Mouse (Mus musculus): ENCODE results near the gene Cstf3. TPM values are rescaled to one million over a fixed set of nuclear protein-coding genes. Genes with fewer than 3 reads are reported as not detected.
A peak's percentile ranks its signal among the peaks of the same experiment; 100 is the strongest.

Cstf3 gene
- polyA plus RNA-seq, 1 experiment from 2014 or later: 73.9 TPM

DNA sequence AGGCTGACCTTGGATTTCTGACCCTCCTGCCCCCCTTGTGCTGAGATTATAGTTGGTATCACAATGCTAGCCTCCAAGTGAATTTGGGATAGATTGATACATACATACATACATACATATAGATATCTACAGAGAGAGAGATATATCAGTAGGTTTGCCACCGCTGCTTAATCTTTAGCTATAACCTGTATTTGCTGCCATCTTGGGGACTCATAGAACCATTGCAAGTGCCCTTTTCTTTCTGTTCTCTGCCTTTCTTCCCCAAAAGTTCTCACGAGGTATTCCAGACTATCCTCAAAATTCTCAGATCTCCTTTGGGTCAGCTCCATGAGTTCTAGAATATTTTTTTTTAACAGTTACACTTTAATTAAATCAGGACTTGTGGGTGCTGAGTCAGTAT is 4.7 kb upstream of the Cstf3 start:
- no peak overlapping the region for H3K27ac ChIP-seq (ENCODE audit: low read length)
- H3K4me3 ChIP-seq (ENCODE audit: low read depth, low read length): no peak overlapping the region
- H3K4me1 ChIP-seq (ENCODE audit: control insufficient read depth, insufficient read depth, low read length): no peaks in the 10 kb centered on the region; the same call in 1 of the 2 replicates
- no peak for ATAC-seq (ENCODE audit: insufficient number of reproducible peaks, insufficient read depth, low FRiP score, low read depth)
- WGBS: 30% methylated on average over 2 of the region's 2 CpGs
- no peak overlapping the region for H3K4me2 ChIP-seq (replicated peaks; ENCODE audit: low read depth, low read length)
- H3K36me3 ChIP-seq (ENCODE audit: control insufficient read depth, insufficient read depth, low read length): no peaks in the 10 kb centered on the region
- no peaks in the 10 kb centered on the region for H3K27me3 ChIP-seq (ENCODE audit: control insufficient read depth, insufficient read depth, low read length)
- H3K9me3 ChIP-seq (ENCODE audit: control insufficient read depth, low read depth, low read length): no peaks in the 10 kb centered on the region
- no peak overlapping the region for H3K9ac ChIP-seq (replicated peaks; ENCODE audit: low read depth, low read length)

DNA sequence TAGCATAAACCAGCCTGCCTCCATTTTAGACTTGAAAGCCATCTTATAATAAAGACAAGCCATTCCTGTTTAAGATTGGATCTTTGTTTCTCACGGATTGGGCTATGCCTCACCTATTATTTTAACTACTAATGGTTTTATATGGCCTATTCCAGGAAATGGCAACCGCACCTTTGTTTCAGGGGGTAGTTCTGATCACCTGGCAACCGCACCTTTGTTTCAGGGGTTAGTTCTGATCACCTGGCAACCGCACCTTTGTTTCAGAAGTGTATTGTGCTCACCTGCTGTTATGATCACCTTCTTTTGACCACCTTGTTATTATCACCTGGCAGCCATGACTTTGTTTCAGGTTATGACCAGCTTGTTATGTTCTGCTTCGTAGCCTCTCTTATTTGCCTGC is 1.8 kb upstream of the Cstf3 start:
- Histone ChIP-seq H3K27me3 (ENCODE audit: control insufficient read depth, insufficient read depth, low read length) (no peaks in the 10 kb centered on the region), H3K36me3 (ENCODE audit: control insufficient read depth, insufficient read depth, low read length) (no peaks in the 10 kb centered on the region), H3K9me3 (ENCODE audit: control insufficient read depth, low read depth, low read length) (no peaks in the 10 kb centered on the region), H3K4me2 (replicated peaks; ENCODE audit: low read depth, low read length) (no peak overlapping the region), H3K9ac (replicated peaks; ENCODE audit: low read depth, low read length) (no peak overlapping the region), H3K4me3 (ENCODE audit: low read depth, low read length) (no peak overlapping the region), H3K27ac (ENCODE audit: low read length) (no peak overlapping the region), H3K4me1 (ENCODE audit: control insufficient read depth, insufficient read depth, low read length) (peaks cover 7% of the 10 kb centered on the region; the same call in 1 of the 2 replicates)
- no peak for ATAC-seq (ENCODE audit: insufficient number of reproducible peaks, insufficient read depth, low FRiP score, low read depth)
- 93% methylated on average over 5 of the region's 5 CpGs for WGBS

DNA sequence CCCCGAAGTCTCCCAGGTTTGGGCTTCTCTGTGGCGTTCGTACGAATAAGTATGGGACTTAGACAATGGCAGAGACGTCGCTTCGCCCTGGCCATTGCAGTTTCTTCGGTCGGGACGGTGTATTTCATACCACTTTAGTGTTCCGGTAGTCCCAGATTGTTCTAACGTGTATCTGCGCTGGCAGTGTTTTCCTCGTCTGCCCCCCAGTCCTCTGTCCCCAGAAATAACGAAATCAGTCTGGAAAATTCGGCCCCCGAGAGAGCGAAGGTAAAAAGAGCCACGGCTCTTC is 450 bp downstream of the Cstf3 start:
- peak overlapping the region; percentile 92 for H3K4me3 ChIP-seq (ENCODE audit: low read depth, low read length)
- H3K4me1 ChIP-seq (ENCODE audit: control insufficient read depth, insufficient read depth, low read length): peaks cover 7% of the 10 kb centered on the region; the same call in 1 of the 2 replicates
- H3K4me2 ChIP-seq (replicated peaks; ENCODE audit: low read depth, low read length): peak overlapping the region; percentile 66
- peak overlapping the region; percentile 84 for H3K9ac ChIP-seq (replicated peaks; ENCODE audit: low read depth, low read length)
- 0% methylated on average over 19 of the region's 19 CpGs for WGBS
- peak overlapping the region; percentile 90 for H3K27ac ChIP-seq (ENCODE audit: low read length)
- H3K9me3 ChIP-seq (ENCODE audit: control insufficient read depth, low read depth, low read length): no peaks in the 10 kb centered on the region
- ATAC-seq (ENCODE audit: insufficient number of reproducible peaks, insufficient read depth, low FRiP score, low read depth): no peak
- no peaks in the 10 kb centered on the region for H3K36me3 ChIP-seq (ENCODE audit: control insufficient read depth, insufficient read depth, low read length)
- H3K27me3 ChIP-seq (ENCODE audit: control insufficient read depth, insufficient read depth, low read length): no peaks in the 10 kb centered on the region

DNA sequence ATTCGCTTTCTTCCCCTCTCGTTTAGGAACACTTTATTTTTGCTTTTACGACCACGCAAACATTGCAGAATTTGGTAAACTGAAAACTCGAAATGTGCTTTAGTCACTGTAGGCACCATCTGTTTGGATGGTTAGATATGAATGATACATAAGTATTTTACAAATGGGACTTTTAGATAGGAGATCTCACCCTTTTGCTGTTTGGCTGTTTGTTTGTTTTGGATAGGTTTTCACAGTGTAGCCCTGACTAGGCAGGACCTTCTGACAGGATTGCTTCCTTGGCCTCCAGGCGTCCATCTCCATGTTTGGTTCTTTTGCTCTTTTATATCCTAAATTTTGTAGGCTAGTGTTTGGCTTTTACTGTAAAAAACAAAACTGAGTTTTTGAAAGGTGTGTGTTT is 818 bp downstream of the Cstf3 start:
- H3K9ac ChIP-seq (replicated peaks; ENCODE audit: low read depth, low read length): peak overlapping the region; percentile 84
- 0% methylated on average over 6 of the region's 6 CpGs for WGBS
- peaks cover 7% of the 10 kb centered on the region; the same call in 1 of the 2 replicates for H3K4me1 ChIP-seq (ENCODE audit: control insufficient read depth, insufficient read depth, low read length)
- no peaks in the 10 kb centered on the region for H3K36me3 ChIP-seq (ENCODE audit: control insufficient read depth, insufficient read depth, low read length)
- ATAC-seq (ENCODE audit: insufficient number of reproducible peaks, insufficient read depth, low FRiP score, low read depth): no peak
- peak overlapping the region; percentile 92 for H3K4me3 ChIP-seq (ENCODE audit: low read depth, low read length)
- no peaks in the 10 kb centered on the region for H3K27me3 ChIP-seq (ENCODE audit: control insufficient read depth, insufficient read depth, low read length)
- no peaks in the 10 kb centered on the region for H3K9me3 ChIP-seq (ENCODE audit: control insufficient read depth, low read depth, low read length)
- peak overlapping the region; percentile 90; the same call in 1 of the 2 replicates for H3K27ac ChIP-seq (ENCODE audit: low read length)
- peak overlapping the region; percentile 66 for H3K4me2 ChIP-seq (replicated peaks; ENCODE audit: low read depth, low read length)

DNA sequence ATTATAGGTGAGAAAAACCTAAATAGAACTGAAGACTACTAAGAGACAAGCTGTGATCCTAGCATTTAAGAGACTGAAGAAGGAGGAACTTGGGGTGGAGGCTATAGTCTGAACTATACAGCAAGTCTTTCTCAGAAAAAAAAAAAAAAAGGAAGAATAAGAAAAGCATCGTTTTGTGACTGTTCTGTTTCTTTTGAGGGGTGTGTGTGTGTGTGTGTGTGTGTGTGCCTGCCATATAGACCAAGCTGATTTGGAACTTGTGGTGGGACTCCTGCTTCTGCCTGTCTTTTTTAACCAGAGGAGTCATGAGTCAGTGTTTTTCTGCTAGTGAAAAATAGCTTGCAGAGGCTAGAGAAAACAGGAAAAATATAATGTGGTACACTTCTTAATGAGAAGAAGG is 4.7 kb downstream of the Cstf3 start:
- 60% methylated on average over 1 of the region's 1 CpGs for WGBS

DNA sequence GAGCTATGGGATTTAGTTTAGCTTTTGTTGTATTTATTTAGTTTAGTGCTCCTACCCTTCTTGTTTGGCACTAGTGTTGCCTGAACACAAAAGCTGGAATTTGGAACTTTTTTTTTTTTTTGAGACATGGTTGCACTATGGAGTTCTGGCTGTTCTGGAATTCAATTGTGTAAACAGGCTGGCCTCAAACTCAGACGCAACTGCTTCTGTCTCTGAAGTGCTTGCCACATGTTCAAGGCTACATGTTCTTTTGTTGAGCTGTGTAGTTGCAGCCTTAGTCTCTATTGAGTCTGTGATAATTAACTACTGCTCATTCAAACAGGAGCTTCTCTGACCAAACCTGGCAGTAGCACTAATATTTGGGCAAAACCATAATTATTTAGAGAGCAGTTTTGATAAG is 13.1 kb downstream of the Cstf3 start:
- Histone ChIP-seq H3K9ac (replicated peaks; ENCODE audit: low read depth, low read length) (no peak overlapping the region), H3K4me3 (ENCODE audit: low read depth, low read length) (no peak overlapping the region), H3K27ac (ENCODE audit: low read length) (no peak overlapping the region), H3K36me3 (ENCODE audit: control insufficient read depth, insufficient read depth, low read length) (no peaks in the 10 kb centered on the region), H3K4me1 (ENCODE audit: control insufficient read depth, insufficient read depth, low read length) (no peaks in the 10 kb centered on the region), H3K27me3 (ENCODE audit: control insufficient read depth, insufficient read depth, low read length) (no peaks in the 10 kb centered on the region), H3K9me3 (ENCODE audit: control insufficient read depth, low read depth, low read length) (no peaks in the 10 kb centered on the region), H3K4me2 (replicated peaks; ENCODE audit: low read depth, low read length) (no peak overlapping the region)
- 32% methylated on average over 1 of the region's 1 CpGs for whole genome bisulfite sequencing
- no peak for ATAC-seq (ENCODE audit: insufficient number of reproducible peaks, insufficient read depth, low FRiP score, low read depth)

More for the DNA sequence above, 4.7 kb downstream of the Cstf3 start:
- Histone ChIP-seq H3K9me3 (ENCODE audit: control insufficient read depth, low read depth, low read length) (no peaks in the 10 kb centered on the region), H3K36me3 (ENCODE audit: control insufficient read depth, insufficient read depth, low read length) (no peaks in the 10 kb centered on the region), H3K4me2 (replicated peaks; ENCODE audit: low read depth, low read length) (no peak overlapping the region), H3K4me3 (ENCODE audit: low read depth, low read length) (no peak overlapping the region), H3K27ac (ENCODE audit: low read length) (no peak overlapping the region), H3K4me1 (ENCODE audit: control insufficient read depth, insufficient read depth, low read length) (peaks cover 7% of the 10 kb centered on the region; the same call in 1 of the 2 replicates), H3K9ac (replicated peaks; ENCODE audit: low read depth, low read length) (no peak overlapping the region), H3K27me3 (ENCODE audit: control insufficient read depth, insufficient read depth, low read length) (no peaks in the 10 kb centered on the region)
- ATAC-seq (ENCODE audit: insufficient number of reproducible peaks, insufficient read depth, low FRiP score, low read depth): no peak

DNA sequence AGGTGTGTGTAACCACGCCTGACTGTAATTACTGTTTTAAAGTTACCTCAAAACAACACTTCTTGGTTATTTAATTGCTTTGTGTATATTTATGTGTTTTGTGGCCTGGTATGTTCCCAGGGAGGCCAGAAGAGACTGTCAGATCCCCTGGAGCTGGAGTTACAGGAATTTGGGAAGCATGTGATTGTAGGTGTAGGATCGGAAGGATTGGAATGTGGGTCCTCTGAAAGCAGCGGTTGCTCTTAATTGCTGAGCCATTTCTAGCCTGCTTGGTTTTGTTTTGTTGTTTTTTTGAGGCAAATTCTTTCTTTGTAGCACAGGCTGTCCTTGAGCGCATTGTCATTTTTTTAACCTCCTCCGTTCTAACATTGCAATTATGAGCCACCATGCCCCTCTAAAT is 14.4 kb downstream of the Cstf3 start:
- Histone ChIP-seq H3K9me3 (ENCODE audit: control insufficient read depth, low read depth, low read length) (no peaks in the 10 kb centered on the region), H3K9ac (replicated peaks; ENCODE audit: low read depth, low read length) (no peak overlapping the region), H3K4me2 (replicated peaks; ENCODE audit: low read depth, low read length) (no peak overlapping the region), H3K36me3 (ENCODE audit: control insufficient read depth, insufficient read depth, low read length) (peaks cover 4% of the 10 kb centered on the region), H3K27ac (ENCODE audit: low read length) (no peak overlapping the region), H3K27me3 (ENCODE audit: control insufficient read depth, insufficient read depth, low read length) (no peaks in the 10 kb centered on the region), H3K4me3 (ENCODE audit: low read depth, low read length) (no peak overlapping the region), H3K4me1 (ENCODE audit: control insufficient read depth, insufficient read depth, low read length) (no peaks in the 10 kb centered on the region)
- 80% methylated on average over 5 of the region's 5 CpGs for WGBS
- ATAC-seq (ENCODE audit: insufficient number of reproducible peaks, insufficient read depth, low FRiP score, low read depth): no peak

DNA sequence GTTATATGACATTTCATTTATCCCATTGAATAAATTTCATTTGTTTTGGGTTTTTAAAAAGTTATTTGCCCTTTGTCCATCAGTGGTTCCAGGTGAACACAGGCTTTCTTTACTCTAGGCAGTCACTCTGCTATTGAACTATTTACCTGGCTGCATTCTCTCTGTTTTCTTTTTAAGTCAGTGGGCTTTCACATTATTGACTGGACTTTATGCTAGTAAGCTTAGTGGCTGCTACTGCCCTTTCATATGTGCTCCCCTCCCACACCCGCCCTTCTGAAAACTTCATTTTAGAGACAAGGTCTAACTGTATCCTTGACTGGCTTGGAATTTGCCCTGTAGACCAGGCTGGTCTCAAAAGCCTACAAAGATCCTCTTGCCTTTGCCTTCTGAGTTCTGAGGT is 15.2 kb downstream of the Cstf3 start:
- no peaks in the 10 kb centered on the region for H3K27me3 ChIP-seq (ENCODE audit: control insufficient read depth, insufficient read depth, low read length)
- H3K36me3 ChIP-seq (ENCODE audit: control insufficient read depth, insufficient read depth, low read length): peaks cover 6% of the 10 kb centered on the region
- H3K4me3 ChIP-seq (ENCODE audit: low read depth, low read length): no peak overlapping the region
- H3K27ac ChIP-seq (ENCODE audit: low read length): no peak overlapping the region
- H3K9me3 ChIP-seq (ENCODE audit: control insufficient read depth, low read depth, low read length): no peaks in the 10 kb centered on the region
- H3K9ac ChIP-seq (replicated peaks; ENCODE audit: low read depth, low read length): no peak overlapping the region
- no peaks in the 10 kb centered on the region for H3K4me1 ChIP-seq (ENCODE audit: control insufficient read depth, insufficient read depth, low read length)
- 79% methylated on average over 1 of the region's 1 CpGs for WGBS
- H3K4me2 ChIP-seq (replicated peaks; ENCODE audit: low read depth, low read length): no peak overlapping the region
- no peak for ATAC-seq (ENCODE audit: insufficient number of reproducible peaks, insufficient read depth, low FRiP score, low read depth)

DNA sequence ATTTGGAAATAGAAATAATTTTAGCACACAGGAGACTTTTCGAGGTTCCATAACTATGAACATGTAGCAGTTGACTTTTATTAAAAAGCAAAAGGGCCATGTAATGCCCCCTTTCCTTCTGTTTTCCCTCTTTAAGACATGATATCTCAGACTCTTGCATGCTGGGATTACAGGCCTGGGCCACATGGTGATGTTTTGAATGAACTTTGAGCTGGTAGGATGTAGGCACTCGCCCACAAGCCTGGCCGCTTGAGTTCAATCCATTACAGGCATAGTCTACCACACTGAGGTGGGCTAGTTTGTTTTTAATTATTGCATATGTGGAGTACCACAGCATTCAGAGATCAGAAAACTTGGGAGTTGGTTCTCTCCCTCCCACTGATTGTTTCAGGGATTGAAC is 24.5 kb downstream of the Cstf3 start:
- Histone ChIP-seq H3K36me3 (ENCODE audit: control insufficient read depth, insufficient read depth, low read length) (0 out of 2 replicates have a peak, but pooled peaks cover 2% of the 10 kb centered on the region), H3K27me3 (ENCODE audit: control insufficient read depth, insufficient read depth, low read length) (no peaks in the 10 kb centered on the region), H3K9ac (replicated peaks; ENCODE audit: low read depth, low read length) (no peak overlapping the region), H3K27ac (ENCODE audit: low read length) (no peak overlapping the region), H3K4me1 (ENCODE audit: control insufficient read depth, insufficient read depth, low read length) (no peaks in the 10 kb centered on the region), H3K4me3 (ENCODE audit: low read depth, low read length) (no peak overlapping the region), H3K9me3 (ENCODE audit: control insufficient read depth, low read depth, low read length) (no peaks in the 10 kb centered on the region), H3K4me2 (replicated peaks; ENCODE audit: low read depth, low read length) (no peak overlapping the region)
- WGBS: 93% methylated on average over 3 of the region's 3 CpGs
- no peak for ATAC-seq (ENCODE audit: insufficient number of reproducible peaks, insufficient read depth, low FRiP score, low read depth)

Data from stomach, embryonic 14.5 days (tissue).